Mouse (Mus musculus) megakaryocyte, adult 5-6 weeks (primary cell): Measurements from ENCODE around the gene Rpl3l. TPM values are rescaled to one million over a fixed set of nuclear protein-coding genes. Genes with fewer than 3 reads are reported as not detected.

Experiments
- ATAC-seq: 2 replicates; pipeline ENCODE4 v1.8.0; 2016; ENCODE audit warnings: mild to moderate bottlenecking, inconsistent platforms; ENCODE audit not compliant: poor library complexity, severe bottlenecking
- total RNA-seq, 2 experiments: library from RNA; stranded (forward) in 1 of 2; stranded (reverse) in 1 of 2; fragments of 153-499, 151-499 nt in 1 of 2; fragments of 221-1000, 200-1000 nt in 1 of 2; gene quantifications; 2 replicates each; pipeline versions ENCODE4 v1.2.3 to v1.2.4; 2015 to 2017

The Rpl3l gene
- total RNA-seq (2015) (0.45 and 0.52 TPM in 2 replicates), total RNA-seq (2017) (0.15 and 1.5 TPM in 2 replicates)

- ATAC-seq = no peak
Observed at GRCm38 (mm10) chr17:24727618-24728017, at the start of gene Rpl3l. Gene Rpl3l, plus strand, starts transcription at chr17:24727820.

- peak; percentile 58 for ATAC-seq
Observed at GRCm38 (mm10) chr17:24686514-24686913, 41.1 kb upstream of the Rpl3l start.

- ATAC-seq = peak; percentile 86
Observed at GRCm38 (mm10) chr17:24687146-24687595, 40.4 kb upstream of the Rpl3l start.

- ATAC-seq = no peak
Observed at GRCm38 (mm10) chr17:24687599-24687998, 40.0 kb upstream of the Rpl3l start.

GRCm38 (mm10) chr17:24689251-24690081, 38.2 kb upstream of the Rpl3l start, which contains the start of gene Syngr3:
Gene Syngr3, minus strand, starts transcription at chr17:24689955.
- ATAC-seq = no peak

- ATAC-seq = no peak
Observed at GRCm38 (mm10) chr17:24692385-24692784, 35.2 kb upstream of the Rpl3l start.

- ATAC-seq = no peak
Observed at GRCm38 (mm10) chr17:24695326-24696010, 32.2 kb upstream of the Rpl3l start.

- ATAC-seq = peak; percentile 93
Observed at GRCm38 (mm10) chr17:24696011-24696697, 31.5 kb upstream of the Rpl3l start, which contains the start of the genes Gfer and Noxo1. Gene Gfer, minus strand, starts transcription at chr17:24696156. Gene Noxo1, plus strand, starts transcription at chr17:24696234.

- ATAC-seq = no peak
Observed at GRCm38 (mm10) chr17:24697985-24698384, 29.6 kb upstream of the Rpl3l start.

- no peak for ATAC-seq
Observed at GRCm38 (mm10) chr17:24698715-24699114, 28.9 kb upstream of the Rpl3l start.

- no peak for ATAC-seq
Observed at GRCm38 (mm10) chr17:24699473-24699872, 28.1 kb upstream of the Rpl3l start.

- no peak for ATAC-seq
Observed at GRCm38 (mm10) chr17:24701251-24701650, 26.4 kb upstream of the Rpl3l start.

- no peak for ATAC-seq
Observed at GRCm38 (mm10) chr17:24705821-24706220, 21.8 kb upstream of the Rpl3l start.

GRCm38 (mm10) chr17:24706982-24707800, 20.4 kb upstream of the Rpl3l start, which contains the start of gene Tbl3:
Gene Tbl3, minus strand, starts transcription at chr17:24707660.
- peak; percentile 96 for ATAC-seq

- ATAC-seq = peak; percentile 28
Observed at GRCm38 (mm10) chr17:24707801-24708425, 19.7 kb upstream of the Rpl3l start.

GRCm38 (mm10) chr17:24708646-24709045, 19.0 kb upstream of the Rpl3l start:
- ATAC-seq = peak; percentile 43

GRCm38 (mm10) chr17:24715556-24715955, 12.1 kb upstream of the Rpl3l start:
- ATAC-seq = no peak

GRCm38 (mm10) chr17:24716166-24716682, 11.4 kb upstream of the Rpl3l start:
- no peak for ATAC-seq

GRCm38 (mm10) chr17:24717943-24718342, 9.7 kb upstream of the Rpl3l start, which contains the start of the genes Rnf151 and Rps2:
Gene Rnf151, minus strand, starts transcription at chr17:24718063.
Gene Rps2, plus strand, starts transcription at chr17:24718116.
- no peak for ATAC-seq
